Mouse (Mus musculus): ENCODE measurements around the gene Tbcc. TPM values are rescaled to one million over a fixed set of nuclear protein-coding genes. Genes with fewer than 3 reads are reported as not detected.

The Tbcc gene
- polyA plus RNA-seq, 1 experiment from 2014 or later: 73.7 TPM

DNA sequence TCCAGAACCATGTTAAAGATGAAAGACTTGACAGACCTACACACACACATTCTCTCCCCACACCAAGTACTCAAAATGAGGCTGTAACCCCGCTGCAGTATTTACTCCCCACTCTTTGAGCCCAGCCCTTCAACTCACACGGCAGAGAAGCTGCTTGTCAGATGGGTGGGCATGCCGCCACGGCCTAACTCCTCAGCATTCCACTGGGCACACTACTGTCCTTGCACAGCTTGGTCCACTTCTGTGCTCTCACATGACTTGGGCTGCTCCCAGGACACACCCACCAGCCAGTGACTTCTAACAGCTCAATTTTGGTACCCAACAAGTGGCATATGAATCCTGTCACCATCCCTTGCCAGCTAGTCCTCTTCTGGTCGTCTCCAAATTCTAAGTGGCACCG, 37.2 kb upstream of the Tbcc start:
- Histone ChIP-seq H3K27ac (replicated peaks; ENCODE audit: low read depth, low read length) (0 out of 2 replicates have a peak overlapping the region, but pooled peaks have one; percentile 0), H3K9ac (replicated peaks; ENCODE audit: low read length) (no peak overlapping the region), H3K27me3 (ENCODE audit: control insufficient read depth, insufficient read depth, low read length) (no peaks in the 10 kb centered on the region), H3K4me3 (ENCODE audit: low read depth, low read length) (no peak overlapping the region), H3K4me2 (ENCODE audit: low read depth, low read length) (no peak overlapping the region), H3K9me3 (replicated peaks; ENCODE audit: control insufficient read depth, low read length) (no peaks in the 10 kb centered on the region), H3K4me1 (ENCODE audit: control insufficient read depth, insufficient read depth, low read length) (peaks cover 2% of the 10 kb centered on the region; the same call in 1 of the 2 replicates), H3K36me3 (replicated peaks; ENCODE audit: control insufficient read depth, insufficient read depth, low read depth, low read length) (no peaks in the 10 kb centered on the region)
- ATAC-seq (replicated peaks; ENCODE audit: insufficient number of reproducible peaks, low FRiP score, low TSS enrichment, low read depth) (no peak), DNase-seq (ENCODE audit: low spot score) (no peak)
- WGBS: 71% methylated on average over 6 of the region's 6 CpGs

DNA sequence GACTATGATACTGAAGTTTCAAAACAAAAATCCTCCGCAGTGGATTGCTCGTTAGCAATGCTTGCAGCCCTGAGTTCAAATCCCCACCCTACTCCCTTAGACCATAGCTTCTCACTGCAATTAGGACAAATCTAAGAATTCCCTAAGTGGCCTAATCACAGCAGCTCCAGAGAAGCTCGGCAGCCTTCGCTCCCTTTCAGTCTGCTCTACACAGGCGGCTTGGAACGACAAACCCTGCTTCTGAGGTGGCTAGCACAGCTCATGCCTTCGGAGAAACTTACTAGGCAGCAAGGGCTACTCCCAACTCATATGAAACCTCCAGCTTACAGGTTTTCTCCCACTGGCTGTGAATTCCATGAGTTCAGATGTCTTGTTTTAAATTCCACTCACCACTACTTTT, 36.4 kb upstream of the Tbcc start:
- H3K27me3 ChIP-seq (ENCODE audit: control insufficient read depth, insufficient read depth, low read length): no peaks in the 10 kb centered on the region
- 83% methylated on average over 7 of the region's 7 CpGs for WGBS
- ATAC-seq (replicated peaks; ENCODE audit: insufficient number of reproducible peaks, low FRiP score, low TSS enrichment, low read depth) (no peak), DNase-seq (ENCODE audit: low spot score) (no peak)
- H3K9me3 ChIP-seq (replicated peaks; ENCODE audit: control insufficient read depth, low read length): no peaks in the 10 kb centered on the region
- H3K4me1 ChIP-seq (ENCODE audit: control insufficient read depth, insufficient read depth, low read length): peaks cover 2% of the 10 kb centered on the region; the same call in 1 of the 2 replicates
- H3K9ac ChIP-seq (replicated peaks; ENCODE audit: low read length): no peak overlapping the region
- no peak overlapping the region for H3K4me3 ChIP-seq (ENCODE audit: low read depth, low read length)
- H3K36me3 ChIP-seq (replicated peaks; ENCODE audit: control insufficient read depth, insufficient read depth, low read depth, low read length): no peaks in the 10 kb centered on the region
- H3K4me2 ChIP-seq (ENCODE audit: low read depth, low read length): no peak overlapping the region; the same call in 1 of the 2 replicates
- H3K27ac ChIP-seq (replicated peaks; ENCODE audit: low read depth, low read length): no peak overlapping the region

DNA sequence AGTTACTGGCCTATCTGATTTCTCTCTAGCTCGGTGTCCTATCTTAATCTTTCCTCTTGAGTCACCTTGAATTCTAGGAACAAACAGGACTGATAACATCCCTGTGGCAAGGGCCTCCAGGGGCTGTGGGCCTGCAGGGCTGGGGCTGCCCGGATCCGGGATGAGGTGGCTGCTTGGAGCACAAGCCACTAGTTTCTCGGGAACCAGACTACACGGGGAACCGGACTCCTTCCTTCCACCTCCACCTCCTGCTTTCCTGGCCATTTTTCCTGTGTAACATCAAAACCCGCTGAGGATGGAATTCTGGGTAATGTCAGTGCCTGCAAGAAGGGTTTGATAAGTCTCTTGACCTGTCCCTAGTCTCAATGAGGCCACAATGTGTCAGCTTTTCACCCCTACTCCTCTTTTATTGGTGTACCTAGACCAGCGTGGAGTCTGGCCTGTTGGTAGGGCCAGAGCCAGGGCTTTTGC, 35.8 kb upstream of the Tbcc start:
- H3K9me3 ChIP-seq (replicated peaks; ENCODE audit: control insufficient read depth, low read length): no peaks in the 10 kb centered on the region
- H3K4me3 ChIP-seq (ENCODE audit: low read depth, low read length): no peak overlapping the region
- H3K27me3 ChIP-seq (ENCODE audit: control insufficient read depth, insufficient read depth, low read length): no peaks in the 10 kb centered on the region
- DNase-seq (ENCODE audit: low spot score) (no peak), ATAC-seq (replicated peaks; ENCODE audit: insufficient number of reproducible peaks, low FRiP score, low TSS enrichment, low read depth) (no peak)
- H3K9ac ChIP-seq (replicated peaks; ENCODE audit: low read length): no peak overlapping the region
- no peak overlapping the region for H3K27ac ChIP-seq (replicated peaks; ENCODE audit: low read depth, low read length)
- no peaks in the 10 kb centered on the region for H3K36me3 ChIP-seq (replicated peaks; ENCODE audit: control insufficient read depth, insufficient read depth, low read depth, low read length)
- H3K4me1 ChIP-seq (ENCODE audit: control insufficient read depth, insufficient read depth, low read length): peaks cover 2% of the 10 kb centered on the region; the same call in 1 of the 2 replicates
- H3K4me2 ChIP-seq (ENCODE audit: low read depth, low read length): no peak overlapping the region
- WGBS: 87% methylated on average over 8 of the region's 8 CpGs

DNA sequence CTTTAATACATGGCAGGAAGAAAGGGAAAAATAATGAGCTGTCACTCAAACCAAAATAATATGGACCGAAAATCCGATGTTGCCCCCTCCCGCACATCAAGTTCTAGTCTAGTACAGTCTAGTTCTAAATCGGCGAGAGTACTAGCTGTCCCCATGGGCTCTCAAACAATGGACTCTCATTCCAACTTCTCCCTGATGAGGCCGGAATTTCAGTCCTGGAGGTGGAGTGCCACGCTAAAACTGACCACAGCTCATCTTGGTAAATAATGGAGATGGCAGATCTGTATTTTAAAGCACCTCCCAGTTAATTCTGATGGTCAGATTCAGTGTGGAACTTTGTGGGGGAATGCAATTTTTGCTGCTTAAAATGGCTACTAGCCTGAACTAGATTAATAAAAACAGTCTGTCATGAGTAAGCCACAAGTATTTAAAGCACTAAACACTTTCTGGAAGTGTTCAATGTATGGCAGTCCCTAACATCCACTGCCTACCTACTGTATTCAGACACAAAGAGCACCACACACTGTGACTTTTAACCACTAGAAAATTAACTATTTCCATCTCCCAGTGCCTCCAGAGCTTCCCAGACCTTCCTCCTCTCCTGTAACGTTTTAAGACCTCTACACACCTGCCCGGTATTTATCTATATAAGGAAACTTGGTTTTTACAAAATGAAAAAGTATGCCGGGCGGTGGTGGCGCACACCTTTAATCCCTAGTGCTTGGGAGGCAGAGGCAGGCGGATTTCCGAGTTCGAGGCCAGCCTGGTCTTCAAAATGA, 35.0 kb upstream of the Tbcc start:
- peaks cover 2% of the 10 kb centered on the region; the same call in 1 of the 2 replicates for H3K4me1 ChIP-seq (ENCODE audit: control insufficient read depth, insufficient read depth, low read length)
- H3K4me3 ChIP-seq (ENCODE audit: low read depth, low read length): peak overlapping the region; percentile 84
- no peaks in the 10 kb centered on the region for H3K9me3 ChIP-seq (replicated peaks; ENCODE audit: control insufficient read depth, low read length)
- DNase-seq (ENCODE audit: low spot score): peak; percentile 25
- H3K27ac ChIP-seq (replicated peaks; ENCODE audit: low read depth, low read length): peak overlapping the region; percentile 100; the same call in 1 of the 2 replicates
- no peaks in the 10 kb centered on the region for H3K36me3 ChIP-seq (replicated peaks; ENCODE audit: control insufficient read depth, insufficient read depth, low read depth, low read length)
- peak overlapping the region; percentile 98 for H3K9ac ChIP-seq (replicated peaks; ENCODE audit: low read length)
- ATAC-seq (replicated peaks; ENCODE audit: insufficient number of reproducible peaks, low FRiP score, low TSS enrichment, low read depth): no peak
- peak overlapping the region; percentile 45 for H3K4me2 ChIP-seq (ENCODE audit: low read depth, low read length)
- no peaks in the 10 kb centered on the region for H3K27me3 ChIP-seq (ENCODE audit: control insufficient read depth, insufficient read depth, low read length)
- WGBS: 69% methylated on average over 15 of the region's 15 CpGs

DNA sequence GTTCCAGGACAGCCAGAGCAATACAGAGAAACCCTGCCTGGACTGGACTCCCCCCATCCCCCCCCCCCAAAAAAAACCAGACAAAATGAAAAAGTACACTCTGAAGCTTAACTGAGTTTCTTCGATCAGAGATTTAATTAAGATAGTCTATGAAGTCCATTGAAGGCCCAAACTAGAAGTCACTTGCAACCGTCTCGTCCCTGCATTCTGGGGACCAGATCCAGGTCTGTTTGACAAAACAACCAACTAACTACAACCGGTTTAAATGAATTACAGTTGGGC, 34.4 kb upstream of the Tbcc start:
- H3K4me1 ChIP-seq (ENCODE audit: control insufficient read depth, insufficient read depth, low read length): peaks cover 2% of the 10 kb centered on the region; the same call in 1 of the 2 replicates
- peak overlapping the region; percentile 98 for H3K9ac ChIP-seq (replicated peaks; ENCODE audit: low read length)
- peak overlapping the region; percentile 84 for H3K4me3 ChIP-seq (ENCODE audit: low read depth, low read length)
- H3K4me2 ChIP-seq (ENCODE audit: low read depth, low read length): peak overlapping the region; percentile 45
- no peaks in the 10 kb centered on the region for H3K36me3 ChIP-seq (replicated peaks; ENCODE audit: control insufficient read depth, insufficient read depth, low read depth, low read length)
- H3K27ac ChIP-seq (replicated peaks; ENCODE audit: low read depth, low read length): peak overlapping the region; percentile 100
- H3K27me3 ChIP-seq (ENCODE audit: control insufficient read depth, insufficient read depth, low read length): no peaks in the 10 kb centered on the region
- 17% methylated on average over 4 of the region's 4 CpGs for WGBS
- ATAC-seq (replicated peaks; ENCODE audit: insufficient number of reproducible peaks, low FRiP score, low TSS enrichment, low read depth) (no peak), DNase-seq (ENCODE audit: low spot score) (no peak)
- H3K9me3 ChIP-seq (replicated peaks; ENCODE audit: control insufficient read depth, low read length): no peaks in the 10 kb centered on the region

DNA sequence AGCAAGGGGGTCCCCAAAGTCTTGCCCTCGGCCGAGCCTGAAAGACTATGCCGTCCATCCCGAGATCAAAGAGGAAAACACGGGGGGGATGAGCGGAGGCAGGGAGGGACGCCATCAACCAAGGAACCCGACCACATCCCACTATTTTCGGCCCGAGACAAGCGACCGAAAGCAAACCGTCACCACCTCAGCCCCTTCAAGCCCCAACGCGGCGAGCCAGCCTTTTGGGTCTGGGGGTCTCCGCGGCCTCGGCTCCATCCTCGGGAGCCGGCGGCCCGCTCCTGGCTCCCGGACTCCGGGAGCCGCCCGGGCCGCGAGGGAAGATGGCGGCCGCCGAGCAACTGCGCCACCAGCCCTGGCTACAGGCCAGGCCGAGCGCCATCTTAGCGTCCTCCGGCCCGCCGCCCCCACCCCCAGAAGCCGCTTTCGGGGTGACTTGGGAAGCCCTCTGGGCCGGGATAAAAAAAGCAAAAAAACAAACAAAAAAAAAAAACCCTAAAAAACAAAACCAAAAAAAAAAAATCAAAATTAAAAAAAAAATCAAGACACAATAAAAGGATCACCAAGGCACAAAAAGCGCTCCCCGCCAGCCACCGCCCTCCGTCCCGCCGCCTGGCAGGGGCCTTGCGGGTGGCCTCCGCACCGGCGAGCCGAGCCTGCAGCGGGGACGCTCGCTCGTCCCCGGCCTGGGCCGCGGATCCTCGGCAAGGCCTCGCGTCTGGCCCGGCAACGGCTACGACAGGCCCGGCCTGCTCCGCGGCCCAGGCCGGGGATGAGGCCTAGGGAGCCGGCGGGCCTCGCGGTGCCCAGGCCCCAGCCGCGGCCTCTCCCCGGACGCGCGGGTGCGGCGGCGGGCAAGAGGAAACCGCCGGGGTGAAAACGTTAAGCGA, 33.8 kb upstream of the Tbcc start:
- peak; percentile 25; the same call in 1 of the 2 replicates for ATAC-seq (replicated peaks; ENCODE audit: insufficient number of reproducible peaks, low FRiP score, low TSS enrichment, low read depth)
- WGBS: under 1% methylated on average over 60 of the region's 87 CpGs
- peak overlapping the region; percentile 84 for H3K4me3 ChIP-seq (ENCODE audit: low read depth, low read length)
- peak overlapping the region; percentile 45 for H3K4me2 ChIP-seq (ENCODE audit: low read depth, low read length)
- H3K9me3 ChIP-seq (replicated peaks; ENCODE audit: control insufficient read depth, low read length): no peaks in the 10 kb centered on the region
- H3K4me1 ChIP-seq (ENCODE audit: control insufficient read depth, insufficient read depth, low read length): peaks cover 2% of the 10 kb centered on the region; the same call in 1 of the 2 replicates
- H3K9ac ChIP-seq (replicated peaks; ENCODE audit: low read length): peak overlapping the region; percentile 98
- DNase-seq (ENCODE audit: low spot score): peak; percentile 76
- peak overlapping the region; percentile 100 for H3K27ac ChIP-seq (replicated peaks; ENCODE audit: low read depth, low read length)
- H3K36me3 ChIP-seq (replicated peaks; ENCODE audit: control insufficient read depth, insufficient read depth, low read depth, low read length): no peaks in the 10 kb centered on the region
- H3K27me3 ChIP-seq (ENCODE audit: control insufficient read depth, insufficient read depth, low read length): no peaks in the 10 kb centered on the region

DNA sequence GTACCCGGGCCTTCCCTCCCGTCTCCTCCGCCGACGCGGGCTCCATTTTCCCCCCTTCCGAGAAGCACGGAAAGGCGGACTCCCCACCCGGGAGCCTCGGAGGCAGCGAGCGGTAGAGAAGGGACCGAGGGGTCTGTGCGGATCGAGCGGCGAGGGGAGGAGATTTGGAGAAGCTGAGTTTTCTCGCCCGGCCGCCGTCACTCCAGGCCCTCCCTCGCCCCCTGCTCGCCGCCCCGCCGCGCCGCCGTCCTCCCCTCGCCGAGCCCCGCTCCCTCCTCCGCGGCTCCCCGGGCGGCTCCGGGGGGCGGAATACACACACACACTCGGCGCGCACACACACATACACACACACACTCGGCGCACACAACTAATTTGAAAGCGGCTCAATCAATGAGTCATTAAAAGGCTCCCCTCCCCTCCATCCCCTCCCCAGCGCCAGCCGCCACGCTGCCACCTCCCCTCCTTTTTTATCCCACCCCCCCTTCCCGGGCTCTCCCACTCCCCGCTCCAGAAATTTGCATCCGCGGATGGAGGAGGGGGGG, 33.1 kb upstream of the Tbcc start:
- H3K4me3 ChIP-seq (ENCODE audit: low read depth, low read length): peak overlapping the region; percentile 84
- no peaks in the 10 kb centered on the region for H3K27me3 ChIP-seq (ENCODE audit: control insufficient read depth, insufficient read depth, low read length)
- peak overlapping the region; percentile 32 for H3K4me2 ChIP-seq (ENCODE audit: low read depth, low read length)
- H3K4me1 ChIP-seq (ENCODE audit: control insufficient read depth, insufficient read depth, low read length): peaks cover 2% of the 10 kb centered on the region; the same call in 1 of the 2 replicates
- ATAC-seq (replicated peaks; ENCODE audit: insufficient number of reproducible peaks, low FRiP score, low TSS enrichment, low read depth): peak; percentile 80
- WGBS: under 1% methylated on average over 35 of the region's 52 CpGs
- H3K9me3 ChIP-seq (replicated peaks; ENCODE audit: control insufficient read depth, low read length): no peaks in the 10 kb centered on the region
- peak overlapping the region; percentile 98 for H3K9ac ChIP-seq (replicated peaks; ENCODE audit: low read length)
- no peak for DNase-seq (ENCODE audit: low spot score)
- no peaks in the 10 kb centered on the region for H3K36me3 ChIP-seq (replicated peaks; ENCODE audit: control insufficient read depth, insufficient read depth, low read depth, low read length)
- peak overlapping the region; percentile 100 for H3K27ac ChIP-seq (replicated peaks; ENCODE audit: low read depth, low read length)

All from embryonic facial prominence, embryonic 11.5 days (tissue).